Mouse (Mus musculus): Measurements from ENCODE around the gene Map3k1. TPM values are rescaled to one million over a fixed set of nuclear protein-coding genes. Genes with fewer than 3 reads are reported as not detected.

Gene Map3k1
- polyA plus RNA-seq, 1 experiment = 11.1 TPM

DNA sequence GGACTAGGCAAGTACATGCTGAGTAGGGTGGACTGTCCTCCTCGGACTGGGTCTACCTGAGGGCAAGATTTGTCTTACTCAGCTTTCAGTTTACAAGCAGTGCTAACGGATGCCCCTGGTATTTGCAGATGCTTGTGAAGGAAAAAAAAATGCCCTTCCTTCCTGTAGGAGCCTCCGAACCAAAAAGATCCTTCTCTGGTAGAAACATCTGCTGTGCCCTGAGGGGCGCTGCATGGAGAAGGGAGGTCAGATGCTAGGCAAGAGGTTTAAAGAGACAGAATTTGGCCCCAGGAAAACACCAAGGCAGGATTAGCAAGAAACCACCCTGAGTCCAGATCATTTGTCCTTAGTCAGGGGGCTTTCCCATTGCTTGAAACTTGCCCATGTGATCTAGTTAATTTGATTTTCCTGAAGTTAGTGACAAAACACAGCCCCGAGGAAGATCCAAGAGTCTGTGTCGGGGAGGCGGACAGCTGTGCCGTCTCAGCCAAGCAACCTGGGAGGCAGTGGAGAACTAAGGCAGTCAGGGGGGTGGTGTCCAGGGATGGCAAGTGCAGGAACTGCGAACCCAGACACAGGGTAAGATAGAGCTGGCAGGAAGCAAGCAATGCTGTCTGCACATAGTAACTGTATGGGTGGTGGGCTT, 19.2 kb downstream of the Map3k1 start:
- Histone ChIP-seq H3K4me1 (ENCODE audit: control insufficient read depth, insufficient read depth, insufficient read length, low read length) (peaks cover 51% of the 10 kb centered on the region), H3K4me3 (ENCODE audit: insufficient read depth, low read depth, low read length) (peak overlapping the region; percentile 31), H3K27ac (replicated peaks; ENCODE audit: low read depth, low read length) (peak overlapping the region; percentile 81)

DNA sequence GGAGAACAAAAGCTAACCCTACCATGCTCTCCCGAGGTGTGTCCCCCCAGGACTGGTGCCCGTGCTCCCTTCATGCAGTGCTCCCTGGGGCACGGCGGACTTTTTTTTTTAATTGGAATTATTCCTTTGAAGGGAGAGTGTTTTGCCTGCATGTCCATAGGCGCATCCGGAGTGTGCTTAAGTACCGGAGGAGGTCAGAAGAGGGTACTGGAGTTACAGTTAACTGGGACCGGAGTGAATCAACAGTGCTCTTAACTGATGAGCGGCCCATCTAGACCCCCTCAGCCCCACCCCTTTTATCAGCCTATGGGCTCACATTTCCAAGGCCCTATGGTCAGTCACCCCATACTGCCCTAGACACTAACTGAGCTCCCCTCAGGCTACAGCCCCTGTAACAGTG, 19.9 kb downstream of the Map3k1 start:
- peaks cover 46% of the 10 kb centered on the region for H3K4me1 ChIP-seq (ENCODE audit: control insufficient read depth, insufficient read depth, insufficient read length, low read length)
- peak overlapping the region; percentile 81 for H3K27ac ChIP-seq (replicated peaks; ENCODE audit: low read depth, low read length)
- peak overlapping the region; percentile 34 for H3K4me3 ChIP-seq (ENCODE audit: insufficient read depth, low read depth, low read length)

DNA sequence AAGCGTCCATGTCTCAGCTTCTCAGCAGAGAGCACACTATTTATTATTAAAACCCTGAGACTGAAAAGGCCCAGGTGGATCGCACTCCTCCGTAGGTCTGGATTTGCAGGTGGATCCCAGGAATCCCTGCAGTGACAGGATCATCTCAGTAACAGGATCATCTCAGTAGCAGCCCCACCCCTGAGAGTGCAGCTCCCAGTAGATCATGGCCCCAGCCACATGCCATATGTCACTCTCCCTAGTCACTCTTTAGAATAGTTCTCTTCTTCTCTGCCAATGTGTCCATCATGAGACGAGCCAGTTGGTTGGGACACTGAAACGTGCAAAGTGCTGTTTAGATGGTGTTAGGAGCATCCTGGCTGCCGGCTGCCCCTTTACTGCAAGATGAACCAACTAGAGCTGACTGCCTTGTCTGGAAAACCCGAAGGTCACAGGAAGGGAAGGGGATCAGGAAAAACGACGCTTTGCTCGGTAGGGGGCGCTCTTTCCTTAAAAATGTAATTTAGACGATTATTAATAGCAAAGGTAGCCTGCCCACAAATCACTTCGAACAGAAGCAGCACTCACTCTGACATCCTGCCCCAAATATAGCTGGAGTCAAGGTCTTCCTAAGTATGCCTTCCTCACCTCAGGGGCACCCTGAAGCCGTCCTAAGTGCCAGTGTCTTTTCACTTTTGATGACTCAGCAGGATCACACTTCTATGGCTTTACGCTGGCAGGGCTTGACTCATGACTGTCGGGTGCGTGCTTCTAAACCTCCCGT, 20.8 kb downstream of the Map3k1 start:
- peaks cover 45% of the 10 kb centered on the region for H3K4me1 ChIP-seq (ENCODE audit: control insufficient read depth, insufficient read depth, insufficient read length, low read length)

DNA sequence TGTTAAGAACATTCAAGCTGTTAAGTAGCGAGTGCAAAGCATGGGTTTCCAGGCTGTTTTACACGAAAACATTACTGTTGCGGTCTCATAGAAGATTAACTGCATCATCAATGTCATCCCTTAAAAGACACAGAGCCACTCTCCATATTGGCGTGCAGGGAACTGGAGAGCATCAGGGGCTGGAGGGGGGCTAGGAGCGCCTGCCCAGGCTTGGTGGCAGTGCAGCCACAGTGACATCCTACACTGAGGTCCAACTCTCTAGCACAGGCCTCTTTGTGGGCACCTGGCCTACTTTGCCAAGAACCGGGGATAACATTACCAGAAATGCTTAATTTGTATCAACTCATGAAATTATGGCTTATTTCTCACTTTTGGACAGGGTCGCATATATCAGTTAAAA, 22.2 kb downstream of the Map3k1 start:
- Histone ChIP-seq H3K27ac (replicated peaks; ENCODE audit: low read depth, low read length) (no peak overlapping the region), H3K4me1 (ENCODE audit: control insufficient read depth, insufficient read depth, insufficient read length, low read length) (peaks cover 35% of the 10 kb centered on the region), H3K4me3 (ENCODE audit: insufficient read depth, low read depth, low read length) (no peak overlapping the region)

More for the DNA sequence above, 20.8 kb downstream of the Map3k1 start:
- H3K4me3 ChIP-seq (ENCODE audit: insufficient read depth, low read depth, low read length) = peak overlapping the region; percentile 34
- peak overlapping the region; percentile 81 for H3K27ac ChIP-seq (replicated peaks; ENCODE audit: low read depth, low read length)

DNA sequence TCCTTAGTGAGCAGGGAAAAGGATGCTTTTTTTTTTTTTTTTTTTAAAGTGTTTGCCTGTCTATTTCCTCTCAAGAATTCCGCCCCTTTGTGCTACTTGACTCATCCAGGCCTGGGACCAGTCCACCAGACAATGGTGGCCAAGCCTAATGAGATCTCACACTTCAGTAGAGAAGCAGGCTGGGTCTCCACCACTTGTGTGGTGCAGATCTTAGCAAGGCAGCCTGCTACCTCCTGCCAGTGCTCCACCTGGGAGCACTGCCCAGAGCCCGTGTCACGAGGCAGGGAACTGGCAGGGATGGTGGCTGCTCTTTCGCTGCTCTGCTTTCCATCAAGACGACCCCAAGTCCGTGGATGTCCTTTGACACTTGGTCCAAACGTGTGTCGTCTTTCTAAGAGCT, 25.3 kb downstream of the Map3k1 start:
- Histone ChIP-seq H3K4me3 (ENCODE audit: insufficient read depth, low read depth, low read length) (no peak overlapping the region), H3K27ac (replicated peaks; ENCODE audit: low read depth, low read length) (no peak overlapping the region), H3K4me1 (ENCODE audit: control insufficient read depth, insufficient read depth, insufficient read length, low read length) (peaks cover 24% of the 10 kb centered on the region)

DNA sequence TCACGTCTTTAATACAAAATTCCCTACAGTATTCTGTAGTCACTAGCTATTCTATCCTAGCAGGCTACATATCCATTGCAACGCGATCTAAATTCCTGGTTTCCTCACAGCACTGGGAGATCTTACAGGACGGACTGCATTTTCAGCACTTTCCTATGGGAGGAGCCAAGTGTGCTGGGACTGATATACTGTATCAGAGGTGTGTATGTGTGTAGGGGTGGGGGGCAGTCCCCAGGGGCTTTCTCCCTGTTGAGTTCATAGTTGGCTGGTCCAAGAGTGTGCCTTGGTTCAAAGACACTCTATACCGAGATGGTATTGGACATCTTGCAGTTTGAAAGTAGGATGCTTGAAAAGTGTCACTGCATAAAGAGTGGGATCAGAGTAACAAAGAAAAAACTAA, 29.3 kb downstream of the Map3k1 start:
- H3K4me3 ChIP-seq (ENCODE audit: insufficient read depth, low read depth, low read length) = no peak overlapping the region
- H3K27ac ChIP-seq (replicated peaks; ENCODE audit: low read depth, low read length) = no peak overlapping the region
- H3K4me1 ChIP-seq (ENCODE audit: control insufficient read depth, insufficient read depth, insufficient read length, low read length) = peaks cover 24% of the 10 kb centered on the region

DNA sequence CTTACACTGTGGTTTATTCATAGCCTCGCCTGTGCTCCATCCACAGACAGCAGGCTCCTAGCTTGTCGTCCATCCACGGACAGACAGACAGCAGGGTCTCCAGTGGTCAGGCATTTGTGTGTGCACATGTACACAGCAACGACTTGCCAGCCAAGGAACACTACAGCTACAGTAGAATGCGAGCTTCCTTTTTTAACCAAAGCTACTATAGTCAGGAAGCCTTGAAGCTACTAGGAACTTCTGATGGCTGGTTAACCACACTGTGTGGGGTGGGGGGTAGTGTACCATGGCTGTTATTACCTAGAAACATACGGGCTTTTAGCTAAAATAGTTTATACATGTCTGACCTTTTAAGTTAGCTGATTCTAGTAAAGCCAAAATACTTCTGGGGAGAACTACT, 30.2 kb downstream of the Map3k1 start:
- Histone ChIP-seq H3K4me3 (ENCODE audit: insufficient read depth, low read depth, low read length) (no peak overlapping the region), H3K4me1 (ENCODE audit: control insufficient read depth, insufficient read depth, insufficient read length, low read length) (peaks cover 23% of the 10 kb centered on the region), H3K27ac (replicated peaks; ENCODE audit: low read depth, low read length) (no peak overlapping the region)

DNA sequence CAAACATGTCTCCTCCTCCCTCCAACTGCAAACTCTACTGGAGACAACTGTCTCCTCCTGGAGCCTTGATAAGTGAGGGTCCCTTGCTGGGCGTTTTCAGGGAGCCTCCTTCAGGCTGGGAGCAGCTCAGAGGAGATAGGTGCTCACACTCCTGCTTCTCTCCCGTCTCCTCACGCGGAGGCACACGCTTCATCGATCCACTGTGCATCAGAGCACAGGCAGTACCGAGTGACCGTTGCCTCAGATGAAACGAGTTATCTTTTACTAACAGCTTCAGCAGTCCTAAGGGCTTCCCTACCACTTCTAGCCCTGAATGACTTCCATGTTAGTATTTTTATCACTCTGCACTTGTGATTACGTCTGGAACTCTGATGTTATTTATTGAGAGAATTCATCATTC, 30.9 kb downstream of the Map3k1 start:
- H3K27ac ChIP-seq (replicated peaks; ENCODE audit: low read depth, low read length) = no peak overlapping the region
- H3K4me3 ChIP-seq (ENCODE audit: insufficient read depth, low read depth, low read length) = no peak overlapping the region
- peaks cover 20% of the 10 kb centered on the region for H3K4me1 ChIP-seq (ENCODE audit: control insufficient read depth, insufficient read depth, insufficient read length, low read length)

DNA sequence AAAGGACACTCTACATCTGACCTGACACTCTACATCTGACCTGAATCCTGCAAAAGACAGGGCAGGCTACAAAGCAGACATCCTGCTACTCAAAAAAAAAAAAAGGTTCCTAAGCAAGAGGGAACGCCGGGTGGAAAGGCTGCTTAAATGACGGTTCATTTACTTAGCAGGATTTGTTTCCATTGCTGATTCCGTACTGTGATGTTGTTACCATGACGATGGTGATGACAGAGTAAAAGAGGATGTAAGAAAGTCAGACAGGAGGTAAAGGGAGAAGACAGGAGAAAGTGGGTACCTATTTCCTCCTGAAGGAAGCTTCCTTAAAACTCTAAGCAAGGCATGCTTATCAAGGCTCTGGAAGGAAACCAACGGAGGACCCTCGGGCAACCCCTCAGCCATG, 31.6 kb downstream of the Map3k1 start:
- H3K4me3 ChIP-seq (ENCODE audit: insufficient read depth, low read depth, low read length) = no peak overlapping the region
- no peak overlapping the region for H3K27ac ChIP-seq (replicated peaks; ENCODE audit: low read depth, low read length)
- peaks cover 18% of the 10 kb centered on the region; the same call in 1 of the 2 replicates for H3K4me1 ChIP-seq (ENCODE audit: control insufficient read depth, insufficient read depth, insufficient read length, low read length)

DNA sequence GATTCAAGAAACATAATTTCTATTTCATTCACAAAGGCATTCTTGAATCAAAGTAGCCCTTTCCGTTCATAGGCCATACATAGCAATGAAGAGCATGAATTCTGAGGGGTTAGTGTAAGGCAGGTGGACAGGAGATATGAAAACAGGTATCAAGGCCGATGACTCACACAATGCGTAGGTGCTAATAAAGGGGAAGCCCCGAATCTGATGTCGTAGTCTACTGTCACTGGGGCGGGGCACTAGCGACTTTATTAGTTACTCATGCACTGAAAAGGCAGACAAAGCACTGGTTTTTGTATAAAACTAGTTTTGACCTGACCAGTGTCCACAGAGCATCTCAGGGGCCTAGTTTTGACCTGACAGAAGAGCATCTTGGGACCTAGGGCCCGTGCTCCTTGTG, 36.7 kb downstream of the Map3k1 start:
- Histone ChIP-seq H3K27ac (replicated peaks; ENCODE audit: low read depth, low read length) (no peak overlapping the region), H3K4me1 (ENCODE audit: control insufficient read depth, insufficient read depth, insufficient read length, low read length) (0 out of 2 replicates have a peak, but pooled peaks cover 2% of the 10 kb centered on the region), H3K4me3 (ENCODE audit: insufficient read depth, low read depth, low read length) (no peak overlapping the region)

DNA sequence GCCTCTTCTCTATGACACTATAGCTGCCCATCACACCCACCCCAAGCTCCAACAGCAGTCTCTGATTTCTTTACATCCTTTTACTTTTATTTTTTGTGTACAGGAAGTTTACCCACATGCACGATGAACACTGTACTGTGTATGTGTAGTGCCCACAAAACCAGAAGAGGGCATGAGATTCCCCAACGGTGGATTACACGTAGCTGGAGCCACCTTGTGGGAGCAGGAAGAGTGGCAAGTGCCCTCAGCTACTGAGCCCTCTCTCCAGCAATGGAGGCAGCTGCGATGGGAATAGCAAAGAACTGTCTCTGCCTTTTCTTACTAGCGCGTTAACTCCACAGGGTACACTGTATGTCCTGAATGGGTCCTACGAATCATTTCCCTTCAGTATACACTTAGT, 37.6 kb downstream of the Map3k1 start:
- no peak overlapping the region for H3K27ac ChIP-seq (replicated peaks; ENCODE audit: low read depth, low read length)
- no peaks in the 10 kb centered on the region for H3K4me1 ChIP-seq (ENCODE audit: control insufficient read depth, insufficient read depth, insufficient read length, low read length)
- H3K4me3 ChIP-seq (ENCODE audit: insufficient read depth, low read depth, low read length) = no peak overlapping the region

DNA sequence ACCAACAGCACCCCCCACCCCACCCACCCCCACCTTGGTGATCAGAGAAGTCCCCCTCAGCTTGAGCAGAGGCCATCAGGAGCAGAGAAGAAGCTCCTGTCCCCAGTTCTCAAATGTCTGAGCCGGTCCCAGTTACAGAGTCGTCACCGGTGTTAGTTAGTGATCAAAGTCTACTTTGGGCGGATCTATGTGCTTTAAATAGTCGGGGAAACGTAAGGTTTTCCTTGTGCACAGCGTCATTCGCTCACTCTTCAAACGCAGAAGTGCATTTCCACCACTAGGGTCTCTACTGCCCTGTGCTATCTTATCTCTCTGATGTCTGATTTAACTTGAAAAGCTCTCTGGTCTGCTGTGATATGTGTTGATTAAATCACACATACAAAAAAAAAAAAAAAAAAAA, 38.0 kb downstream of the Map3k1 start:
- Histone ChIP-seq H3K4me1 (ENCODE audit: control insufficient read depth, insufficient read depth, insufficient read length, low read length) (no peaks in the 10 kb centered on the region), H3K27ac (replicated peaks; ENCODE audit: low read depth, low read length) (no peak overlapping the region), H3K4me3 (ENCODE audit: insufficient read depth, low read depth, low read length) (no peak overlapping the region)

DNA sequence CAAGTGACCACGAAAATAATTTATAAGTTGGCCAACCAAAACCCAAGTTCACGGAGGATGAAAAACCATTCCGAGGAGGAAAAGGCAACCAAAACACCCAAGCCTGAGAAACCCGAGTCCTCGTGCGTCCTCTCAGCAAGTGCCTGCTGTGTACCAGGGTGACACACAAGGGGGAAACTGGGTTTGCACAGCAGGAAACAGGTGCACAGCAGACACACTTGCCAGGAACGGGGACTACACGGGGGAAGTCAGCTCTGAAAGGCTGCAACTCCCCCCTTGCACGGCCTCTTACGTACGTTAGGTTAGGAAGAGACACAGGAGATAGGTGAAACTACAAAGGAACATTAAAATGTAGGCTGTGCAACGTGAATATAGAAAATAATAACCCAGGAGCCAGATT, 46.3 kb downstream of the Map3k1 start:
- Histone ChIP-seq H3K4me3 (ENCODE audit: insufficient read depth, low read depth, low read length) (no peak overlapping the region), H3K4me1 (ENCODE audit: control insufficient read depth, insufficient read depth, insufficient read length, low read length) (no peaks in the 10 kb centered on the region), H3K27ac (replicated peaks; ENCODE audit: low read depth, low read length) (no peak overlapping the region)

DNA sequence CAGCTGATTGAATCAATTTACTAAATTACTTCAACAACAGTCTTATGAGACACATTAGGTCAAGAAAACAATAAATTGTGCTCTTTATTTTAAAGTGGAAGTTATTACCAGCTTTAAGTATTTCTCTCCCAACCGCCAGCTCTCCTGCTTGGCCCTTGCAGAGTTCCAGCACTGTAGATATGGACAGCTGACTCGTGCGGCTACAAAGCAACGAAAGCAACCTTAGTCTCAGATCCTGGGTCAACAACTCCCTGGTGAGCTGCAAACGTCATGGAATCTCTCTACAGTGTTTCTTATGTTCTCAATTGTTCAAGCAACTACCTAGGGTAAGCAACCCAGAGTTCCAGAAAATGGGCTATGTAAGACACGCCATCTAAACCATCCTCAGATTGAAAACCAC, 51.8 kb downstream of the Map3k1 start:
- H3K4me3 ChIP-seq (ENCODE audit: insufficient read depth, low read depth, low read length) = no peak overlapping the region
- H3K4me1 ChIP-seq (ENCODE audit: control insufficient read depth, insufficient read depth, insufficient read length, low read length) = no peaks in the 10 kb centered on the region
- no peak overlapping the region for H3K27ac ChIP-seq (replicated peaks; ENCODE audit: low read depth, low read length)

DNA sequence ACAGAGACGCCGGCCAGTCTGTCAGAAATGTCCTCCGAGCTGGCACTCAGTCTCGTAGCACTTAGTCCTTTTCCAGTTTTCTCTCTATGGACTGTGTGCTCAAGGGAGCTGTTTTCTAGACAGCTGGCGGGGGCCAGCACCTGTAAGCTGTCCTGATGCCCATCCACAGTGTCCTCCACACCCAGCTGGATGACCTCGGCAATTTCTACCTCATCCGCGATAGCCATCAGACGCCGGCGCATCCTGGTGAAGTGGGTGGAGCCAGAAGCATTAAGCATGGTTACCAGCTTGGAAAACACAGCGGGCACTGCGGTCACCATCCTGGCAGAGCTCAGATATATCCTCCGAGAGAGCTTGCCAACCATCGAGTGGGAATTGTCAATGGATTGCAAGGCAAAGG, 52.9 kb downstream of the Map3k1 start:
- no peak overlapping the region for H3K27ac ChIP-seq (replicated peaks; ENCODE audit: low read depth, low read length)
- H3K4me1 ChIP-seq (ENCODE audit: control insufficient read depth, insufficient read depth, insufficient read length, low read length) = no peaks in the 10 kb centered on the region
- H3K4me3 ChIP-seq (ENCODE audit: insufficient read depth, low read depth, low read length) = no peak overlapping the region

DNA sequence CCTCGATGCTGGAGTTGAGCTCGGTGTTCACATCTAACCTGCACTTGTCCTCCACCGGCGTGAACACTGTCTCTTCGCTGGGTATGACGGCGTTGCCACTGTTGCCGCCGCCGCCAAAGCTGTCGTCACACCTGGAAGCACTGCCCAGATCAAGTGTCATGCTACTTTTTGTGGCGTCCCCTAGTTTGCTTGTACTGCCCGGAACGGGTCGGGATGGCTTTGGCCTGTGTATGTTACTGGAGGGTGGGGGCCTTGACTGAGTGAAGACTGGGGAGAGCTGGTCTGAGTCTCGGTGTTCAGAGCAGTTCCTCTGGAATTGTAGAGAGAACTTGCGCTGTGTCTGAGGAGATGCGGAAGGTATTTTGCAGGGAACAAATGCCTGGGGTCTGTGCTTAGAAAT, 53.4 kb downstream of the Map3k1 start:
- no peaks in the 10 kb centered on the region for H3K4me1 ChIP-seq (ENCODE audit: control insufficient read depth, insufficient read depth, insufficient read length, low read length)
- H3K4me3 ChIP-seq (ENCODE audit: insufficient read depth, low read depth, low read length) = no peak overlapping the region
- no peak overlapping the region for H3K27ac ChIP-seq (replicated peaks; ENCODE audit: low read depth, low read length)
